Mouse (Mus musculus): ENCODE data around the gene H2-M5. TPM values are rescaled to one million over a fixed set of nuclear protein-coding genes. Genes with fewer than 3 reads are reported as not detected.

The H2-M5 gene
- polyA plus RNA-seq, 1 experiment from 2014 or later, result 0.17 TPM

DNA sequence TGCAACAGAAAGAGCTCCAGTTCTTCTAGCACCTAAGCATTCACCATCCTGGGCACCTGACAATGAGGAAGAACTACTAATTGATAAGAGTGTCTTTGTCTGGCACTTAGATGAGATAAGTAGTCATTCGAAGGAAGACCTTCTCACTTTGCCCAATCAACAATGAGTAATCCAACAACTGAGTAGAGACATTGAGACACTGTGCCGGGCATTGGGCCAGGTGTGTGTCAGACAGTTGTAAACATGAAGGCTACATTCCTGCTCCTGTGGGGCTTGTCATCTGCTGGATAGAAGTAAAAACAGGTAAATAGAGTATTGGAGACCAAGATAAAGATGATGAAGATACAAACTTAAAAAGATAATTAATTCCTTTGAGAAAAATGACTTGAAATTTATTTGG is 51.3 kb downstream of the H2-M5 start:
- no peaks in the 10 kb centered on the region for H3K9me3 ChIP-seq (ENCODE audit: low read depth, low read length)
- TF ChIP-seq CTCF (IDR thresholded peaks at IDR 0.05; ENCODE audit: low read depth), result no peak
- H3K9ac ChIP-seq, result no peak overlapping the region
- 73% methylated on average over 2 of the region's 2 CpGs for WGBS
- peaks cover 31% of the 10 kb centered on the region for H3K27me3 ChIP-seq (ENCODE audit: insufficient read depth, low read length)
- no peak overlapping the region for H3K4me3 ChIP-seq (ENCODE audit: low read depth, low read length)
- no peaks in the 10 kb centered on the region for H3K36me3 ChIP-seq (ENCODE audit: insufficient read depth)
- H3K4me1 ChIP-seq (ENCODE audit: insufficient read depth), result no peaks in the 10 kb centered on the region
- DNase-seq (no peak), ATAC-seq (ENCODE audit: insufficient read depth) (no peak)
- H3K27ac ChIP-seq (ENCODE audit: low read depth), result no peak overlapping the region
- no peak overlapping the region for H3K4me2 ChIP-seq

Other genes starting within 250 kb of the H2-M5 start
- gene H2-M10.5, start 216.6 kb downstream of the H2-M5 start, polyA plus RNA-seq (2014; fragmentation: Nextera tagmentation; extraction: Ambion mirVana), result not detected in 2 replicates
- not detected in 2 replicates for gene H2-M10.6, start 177.4 kb downstream of the H2-M5 start, polyA plus RNA-seq (2014; fragmentation: Nextera tagmentation; extraction: Ambion mirVana)
- 33.1 and 35.0 TPM in 2 replicates for gene Trim26, start 152.4 kb downstream of the H2-M5 start, polyA plus RNA-seq (2014; fragmentation: Nextera tagmentation; extraction: Ambion mirVana)
- gene Trim15, start 122.3 kb downstream of the H2-M5 start, polyA plus RNA-seq (2014; fragmentation: Nextera tagmentation; extraction: Ambion mirVana), result 0.11 and 0.16 TPM in 2 replicates
- 2.6 and 3.4 TPM in 2 replicates for gene Trim10, start 120.0 kb downstream of the H2-M5 start, polyA plus RNA-seq (2014; fragmentation: Nextera tagmentation; extraction: Ambion mirVana)
- gene Trim40, start 99.4 kb downstream of the H2-M5 start, polyA plus RNA-seq (2014; fragmentation: Nextera tagmentation; extraction: Ambion mirVana), result not detected in 2 replicates
- 0.11 and 0.16 TPM in 2 replicates for gene Trim31, start 91.4 kb downstream of the H2-M5 start, polyA plus RNA-seq (2014; fragmentation: Nextera tagmentation; extraction: Ambion mirVana)
- 0.35 and 0.53 TPM in 2 replicates for gene Rnf39, start 46.6 kb downstream of the H2-M5 start, polyA plus RNA-seq (2014; fragmentation: Nextera tagmentation; extraction: Ambion mirVana)
- 116 and 123 TPM in 2 replicates for gene Ppp1r11, start 37.8 kb downstream of the H2-M5 start, polyA plus RNA-seq (2014; fragmentation: Nextera tagmentation; extraction: Ambion mirVana)
- gene Znrd1, start 31.0 kb downstream of the H2-M5 start, polyA plus RNA-seq (2014; fragmentation: Nextera tagmentation; extraction: Ambion mirVana), result 102 and 109 TPM in 2 replicates
- 5.1 and 6.9 TPM in 2 replicates for gene Znrd1as, start 30.9 kb downstream of the H2-M5 start, polyA plus RNA-seq (2014; fragmentation: Nextera tagmentation; extraction: Ambion mirVana)
- not detected in 2 replicates for gene 2410137M14Rik, start 8.3 kb downstream of the H2-M5 start, polyA plus RNA-seq (2014; fragmentation: Nextera tagmentation; extraction: Ambion mirVana)
- 77.5 and 80.7 TPM in 2 replicates for gene Zfp57, start 11.6 kb upstream of the H2-M5 start, polyA plus RNA-seq (2014; fragmentation: Nextera tagmentation; extraction: Ambion mirVana)
- 0.11 and 0.13 TPM in 2 replicates for gene Mog, start 33.9 kb upstream of the H2-M5 start, polyA plus RNA-seq (2014; fragmentation: Nextera tagmentation; extraction: Ambion mirVana)
- gene Gabbr1, start 56.4 kb upstream of the H2-M5 start, polyA plus RNA-seq (2014; fragmentation: Nextera tagmentation; extraction: Ambion mirVana), result 7.0 and 8.8 TPM in 2 replicates
- 0.34 TPM in 1 of 2 replicates, not detected in the other for gene Olfr90, start 99.0 kb upstream of the H2-M5 start, polyA plus RNA-seq (2014; fragmentation: Nextera tagmentation; extraction: Ambion mirVana)
- gene Olfr91, start 108.7 kb upstream of the H2-M5 start, polyA plus RNA-seq (2014; fragmentation: Nextera tagmentation; extraction: Ambion mirVana), result 0.07 TPM in 1 of 2 replicates, not detected in the other
- not detected in 2 replicates for gene Olfr92, start 130.6 kb upstream of the H2-M5 start, polyA plus RNA-seq (2014; fragmentation: Nextera tagmentation; extraction: Ambion mirVana)
- gene Olfr93, start 172.0 kb upstream of the H2-M5 start, polyA plus RNA-seq (2014; fragmentation: Nextera tagmentation; extraction: Ambion mirVana), result not detected in 2 replicates
- not detected in 2 replicates for gene Ubd, start 204.4 kb upstream of the H2-M5 start, polyA plus RNA-seq (2014; fragmentation: Nextera tagmentation; extraction: Ambion mirVana)
- gene Olfr94, start 211.5 kb upstream of the H2-M5 start, polyA plus RNA-seq (2014; fragmentation: Nextera tagmentation; extraction: Ambion mirVana), result not detected in 2 replicates
- gene Olfr95, start 223.6 kb upstream of the H2-M5 start, polyA plus RNA-seq (2014; fragmentation: Nextera tagmentation; extraction: Ambion mirVana), result not detected in 2 replicates
- gene Olfr96, start 230.6 kb upstream of the H2-M5 start, polyA plus RNA-seq (2014; fragmentation: Nextera tagmentation; extraction: Ambion mirVana), result not detected in 2 replicates
- not detected in 2 replicates for gene Olfr97, start 247.8 kb upstream of the H2-M5 start, polyA plus RNA-seq (2014; fragmentation: Nextera tagmentation; extraction: Ambion mirVana)